Mouse (Mus musculus): ENCODE data around the gene Nrip2. TPM values are rescaled to one million over a fixed set of nuclear protein-coding genes. Genes with fewer than 3 reads are reported as not detected.
A peak's percentile ranks its signal among the peaks of the same experiment; 100 is the strongest.

Gene Nrip2
- polyA plus RNA-seq, 1 experiment = 0.45 TPM

GRCm38 (mm10) chr6:128438871-128439341, 39.8 kb downstream of the Nrip2 start:
- WGBS = 15% methylated on average over 18 of the region's 18 CpGs
- Histone ChIP-seq H3K4me1 (ENCODE audit: control insufficient read depth, insufficient read depth, low read length) (peaks cover 13% of the 10 kb centered on the region), H3K4me3 (replicated peaks; ENCODE audit: extremely low read depth, low read depth, low read length) (peak overlapping the region; percentile 62)
- no peak for TF ChIP-seq CTCF (IDR thresholded peaks at IDR 0.05; ENCODE audit: insufficient read depth, low read length)
- DNase-seq = peak; percentile 51

DNA sequence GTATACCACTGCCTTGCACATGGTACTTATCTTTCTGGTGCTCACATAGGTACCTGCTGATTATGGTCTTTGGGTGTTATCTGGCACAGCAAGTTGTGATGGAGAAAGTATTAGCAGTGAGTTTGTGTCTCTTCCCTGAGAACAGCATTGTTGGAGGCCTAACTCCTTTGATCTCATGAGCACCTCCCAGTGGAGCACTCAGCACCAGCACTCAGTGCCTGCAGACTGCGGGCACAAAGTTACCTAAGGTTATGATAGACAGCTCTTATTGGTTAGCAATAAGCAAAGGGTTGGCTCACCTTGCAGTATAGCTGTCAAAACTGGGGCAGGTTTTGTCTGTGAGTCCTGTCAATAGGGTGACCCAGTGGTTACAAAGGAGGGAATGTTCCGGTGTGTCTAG, 41.1 kb downstream of the Nrip2 start:
- no peak overlapping the region for H3K4me3 ChIP-seq (replicated peaks; ENCODE audit: extremely low read depth, low read depth, low read length)
- WGBS = 84% methylated on average over 2 of the region's 2 CpGs
- TF ChIP-seq POLR2A (IDR thresholded peaks at IDR 0.05; ENCODE audit: borderline replicate concordance, extremely low read depth, low read depth, low read length) (no peak), CTCF (IDR thresholded peaks at IDR 0.05; ENCODE audit: insufficient read depth, low read length) (no peak)
- H3K4me1 ChIP-seq (ENCODE audit: control insufficient read depth, insufficient read depth, low read length) = peaks cover 11% of the 10 kb centered on the region
- no peak for DNase-seq

GRCm38 (mm10) chr6:128445761-128446535, 46.9 kb downstream of the Nrip2 start:
- WGBS = 19% methylated on average over 14 of the region's 14 CpGs
- H3K4me3 ChIP-seq (replicated peaks; ENCODE audit: extremely low read depth, low read depth, low read length) = peak overlapping the region; percentile 2
- DNase-seq = peak; percentile 50
- TF ChIP-seq POLR2A (IDR thresholded peaks at IDR 0.05; ENCODE audit: borderline replicate concordance, extremely low read depth, low read depth, low read length) (no peak), CTCF (IDR thresholded peaks at IDR 0.05; ENCODE audit: insufficient read depth, low read length) (peak; percentile 67)
- no peaks in the 10 kb centered on the region for H3K4me1 ChIP-seq (ENCODE audit: control insufficient read depth, insufficient read depth, low read length)

- TF ChIP-seq POLR2A (IDR thresholded peaks at IDR 0.05; ENCODE audit: borderline replicate concordance, extremely low read depth, low read depth, low read length) (no peak), CTCF (IDR thresholded peaks at IDR 0.05; ENCODE audit: insufficient read depth, low read length) (no peak)
- DNase-seq = no peak
- Histone ChIP-seq H3K4me1 (ENCODE audit: control insufficient read depth, insufficient read depth, low read length) (no peaks in the 10 kb centered on the region), H3K4me3 (replicated peaks; ENCODE audit: extremely low read depth, low read depth, low read length) (no peak overlapping the region)
- WGBS = 95% methylated on average over 5 of the region's 5 CpGs
These were observed 48.0 kb downstream of the Nrip2 start for GRCm38 (mm10) chr6:128447063-128447462.

GRCm38 (mm10) chr6:128455835-128456605, 56.9 kb downstream of the Nrip2 start:
- no peak for DNase-seq
- Histone ChIP-seq H3K4me3 (replicated peaks; ENCODE audit: extremely low read depth, low read depth, low read length) (no peak overlapping the region), H3K4me1 (ENCODE audit: control insufficient read depth, insufficient read depth, low read length) (no peaks in the 10 kb centered on the region)
- no peak for TF ChIP-seq CTCF (IDR thresholded peaks at IDR 0.05; ENCODE audit: insufficient read depth, low read length)
- TF ChIP-seq POLR2A (IDR thresholded peaks at IDR 0.05; ENCODE audit: borderline replicate concordance, extremely low read depth, low read depth, low read length) = no peak
- 61% methylated on average over 12 of the region's 12 CpGs for WGBS

DNA sequence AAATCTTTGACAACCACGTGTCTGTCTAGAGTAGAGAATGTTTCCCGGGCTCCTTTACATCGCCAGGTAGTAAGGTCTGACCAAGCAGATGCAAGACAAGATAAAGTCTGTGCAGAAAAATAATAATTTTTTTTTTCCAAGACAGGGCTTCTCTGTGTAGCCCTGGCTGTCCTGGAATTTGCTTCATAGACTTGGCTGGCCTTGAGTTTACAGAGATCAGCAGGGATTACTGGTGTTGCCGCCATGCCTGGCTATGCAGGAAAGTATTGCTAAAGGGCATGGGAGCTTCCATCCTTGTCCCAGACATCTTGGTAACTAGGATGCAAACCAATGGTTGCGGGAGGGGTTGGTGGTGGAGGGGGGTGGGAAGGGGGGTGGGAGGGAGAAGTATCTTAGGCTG, 58.1 kb downstream of the Nrip2 start:
- no peak for DNase-seq
- TF ChIP-seq CTCF (IDR thresholded peaks at IDR 0.05; ENCODE audit: insufficient read depth, low read length) = no peak
- TF ChIP-seq POLR2A (IDR thresholded peaks at IDR 0.05; ENCODE audit: borderline replicate concordance, extremely low read depth, low read depth, low read length) = no peak
- WGBS = 80% methylated on average over 5 of the region's 5 CpGs
- Histone ChIP-seq H3K4me1 (ENCODE audit: control insufficient read depth, insufficient read depth, low read length) (no peaks in the 10 kb centered on the region), H3K4me3 (replicated peaks; ENCODE audit: extremely low read depth, low read depth, low read length) (no peak overlapping the region)

GRCm38 (mm10) chr6:128460321-128460720, 61.2 kb downstream of the Nrip2 start:
- TF ChIP-seq CTCF (IDR thresholded peaks at IDR 0.05; ENCODE audit: insufficient read depth, low read length) (no peak), POLR2A (IDR thresholded peaks at IDR 0.05; ENCODE audit: borderline replicate concordance, extremely low read depth, low read depth, low read length) (no peak)
- DNase-seq = no peak
- 35% methylated on average over 2 of the region's 2 CpGs for WGBS
- Histone ChIP-seq H3K4me1 (ENCODE audit: control insufficient read depth, insufficient read depth, low read length) (no peaks in the 10 kb centered on the region), H3K4me3 (replicated peaks; ENCODE audit: extremely low read depth, low read depth, low read length) (no peak overlapping the region)

DNA sequence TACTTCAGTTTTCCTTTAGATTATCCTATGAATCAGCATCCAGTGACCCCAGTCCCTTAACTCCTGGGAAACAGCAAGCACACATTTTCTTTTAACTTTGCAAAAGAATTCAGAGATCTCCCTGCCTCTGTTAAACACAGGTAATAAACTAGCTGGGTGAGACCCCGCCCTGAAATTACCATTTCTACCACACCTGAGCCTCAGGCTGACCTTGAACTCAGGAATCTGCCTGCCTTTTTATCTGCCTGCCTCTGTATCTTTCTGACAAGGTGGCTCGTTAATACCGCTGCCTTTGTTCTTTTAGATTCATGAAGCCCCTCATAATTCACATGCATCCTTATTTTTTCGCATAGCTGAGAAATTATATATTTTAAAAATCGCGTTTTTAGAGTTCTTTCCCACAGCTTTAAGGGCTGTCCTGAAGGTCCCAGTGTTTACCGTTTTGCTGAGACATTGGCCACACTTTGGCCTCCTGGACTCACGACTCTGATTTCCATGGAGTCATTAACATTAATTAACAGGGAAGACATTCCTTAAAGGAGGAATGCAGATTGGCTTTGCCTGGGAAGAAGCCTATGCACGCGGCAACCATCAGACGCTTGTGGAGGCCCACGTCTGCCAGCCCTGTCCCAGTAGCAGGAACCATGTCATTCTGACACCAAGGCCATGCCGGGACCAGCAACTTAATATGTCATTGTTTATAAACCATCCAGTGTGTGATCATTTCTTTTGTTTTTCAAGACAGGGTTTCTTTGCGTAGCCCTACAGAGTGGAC, 61.8 kb downstream of the Nrip2 start:
- no peak overlapping the region for H3K4me3 ChIP-seq (replicated peaks; ENCODE audit: extremely low read depth, low read depth, low read length)
- DNase-seq = no peak
- no peaks in the 10 kb centered on the region for H3K4me1 ChIP-seq (ENCODE audit: control insufficient read depth, insufficient read depth, low read length)
- 74% methylated on average over 14 of the region's 14 CpGs for WGBS
- no peak for TF ChIP-seq CTCF (IDR thresholded peaks at IDR 0.05; ENCODE audit: insufficient read depth, low read length)
- TF ChIP-seq POLR2A (IDR thresholded peaks at IDR 0.05; ENCODE audit: borderline replicate concordance, extremely low read depth, low read depth, low read length) = no peak

GRCm38 (mm10) chr6:128461606-128462005, 62.5 kb downstream of the Nrip2 start:
- Histone ChIP-seq H3K4me1 (ENCODE audit: control insufficient read depth, insufficient read depth, low read length) (no peaks in the 10 kb centered on the region), H3K4me3 (replicated peaks; ENCODE audit: extremely low read depth, low read depth, low read length) (no peak overlapping the region)
- no peak for TF ChIP-seq POLR2A (IDR thresholded peaks at IDR 0.05; ENCODE audit: borderline replicate concordance, extremely low read depth, low read depth, low read length)
- TF ChIP-seq CTCF (IDR thresholded peaks at IDR 0.05; ENCODE audit: insufficient read depth, low read length) = no peak
- DNase-seq = no peak

Data from lung, adult 2 months (tissue).